Comparison of ENCODE assay signal across 17 mouse cellular contexts in the genomic region with DNA sequence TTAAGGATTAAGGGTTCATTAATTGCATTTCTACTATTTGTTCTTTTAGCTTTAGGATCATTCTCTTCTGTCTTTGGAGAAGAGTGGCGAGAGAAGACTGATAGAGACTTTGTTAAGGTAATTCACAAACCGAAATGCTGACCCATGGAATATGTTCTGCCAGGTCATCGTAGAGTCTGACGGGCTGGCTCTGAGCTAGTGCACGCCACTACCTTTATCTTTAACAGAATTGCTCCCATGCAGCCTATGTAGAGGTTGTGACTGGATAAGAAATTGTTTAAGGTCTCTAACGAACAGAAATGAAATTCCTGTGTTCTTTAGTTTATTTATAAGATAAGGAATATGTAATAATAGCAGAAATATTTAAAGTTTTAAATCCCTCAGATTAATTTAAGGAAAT.
"Had no signal": no experiment of that assay in that cellular context is flagged by ENCODE, and none has a peak within 500 bp of the region (broad histone marks: within the 10 kb centered on the region; RNA-seq: fewer than 3 reads in every experiment).

No protein-coding gene starts in this region.

- H3K4me3 ChIP-seq: limb, embryonic 15.5 days; megakaryocyte, embryonic 14.5 days; midbrain, embryonic 10.5 days; midbrain, embryonic 12.5 days; neural tube, embryonic 12.5 days; stomach, embryonic 15.5 days had no signal

- DNase-seq: lung, adult 18-20 months; lung, embryonic 14.5 days; lung, postnatal 10 days; lung, postnatal 4 days; midbrain, embryonic 14.5 days; right cerebral cortex, postnatal 14 days; thymus, adult 2 months; thymus, postnatal 14 days; thymus, postnatal 36 days had no signal

- H3K27me3 ChIP-seq: limb, embryonic 15.5 days; megakaryocyte, embryonic 14.5 days; midbrain, embryonic 12.5 days; neural tube, embryonic 12.5 days; stomach, embryonic 15.5 days had no signal

- H3K9ac ChIP-seq: limb, embryonic 15.5 days; liver, embryonic 14.5 days; lung, embryonic 14.5 days; midbrain, embryonic 12.5 days; neural tube, embryonic 12.5 days; stomach, embryonic 15.5 days had no signal

- H3K27ac ChIP-seq: limb, embryonic 15.5 days; liver, embryonic 14.5 days; midbrain, embryonic 10.5 days; midbrain, embryonic 12.5 days; neural tube, embryonic 12.5 days; stomach, embryonic 15.5 days; stomach, postnatal 0 days had no signal

- H3K4me1 ChIP-seq: limb, embryonic 15.5 days; midbrain, embryonic 10.5 days; midbrain, embryonic 12.5 days; neural tube, embryonic 12.5 days; stomach, embryonic 15.5 days had no signal

- H3K4me2 ChIP-seq: limb, embryonic 15.5 days; lung, embryonic 14.5 days; midbrain, embryonic 12.5 days; neural tube, embryonic 12.5 days; stomach, embryonic 15.5 days had no signal

- H3K9me3 ChIP-seq: limb, embryonic 15.5 days; megakaryocyte, embryonic 14.5 days; midbrain, embryonic 10.5 days; midbrain, embryonic 12.5 days; neural tube, embryonic 12.5 days; stomach, embryonic 15.5 days had no signal
